8 mouse cellular contexts compared by ENCODE assay signal in the genomic region with DNA sequence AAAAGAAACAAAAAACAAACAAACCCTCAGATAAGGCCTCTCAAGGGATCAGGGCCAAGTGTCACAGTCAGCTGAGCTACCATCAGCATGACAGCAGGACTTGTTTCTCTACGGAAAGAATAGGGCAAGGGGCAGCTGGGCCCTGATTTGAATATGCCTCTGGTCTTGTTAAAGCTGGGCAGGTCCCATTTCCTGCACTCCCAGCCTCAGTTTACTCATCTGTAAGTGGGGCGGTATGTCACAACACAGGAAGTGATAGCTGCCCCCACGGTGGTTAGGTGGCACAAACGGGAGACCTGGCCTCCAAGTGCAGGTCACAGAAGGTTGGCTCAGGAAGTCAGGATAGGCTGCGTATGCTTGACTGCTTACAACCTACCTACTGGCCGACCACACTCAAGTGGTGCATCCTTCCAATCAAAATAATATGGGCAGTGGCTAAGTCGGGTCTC. TPM values are rescaled to one million over a fixed set of nuclear protein-coding genes. Genes with fewer than 3 reads are reported as not detected.
DNase-seq lines count a peak whose midpoint lies in the region.

No protein-coding gene starts in this region.

- DNase-seq in heart, adult 11 months: peak; percentile 89
- no peak for DNase-seq in heart, adult 18-20 months
- DNase-seq in thymus, postnatal 0 days (ENCODE audit: low spot score): peak; percentile 14
- DNase-seq in thymus, postnatal 25 days: no peak
- DNase-seq in limb, embryonic 10.5 days (ENCODE audit: low spot score): no peak
- peak; percentile 75 for DNase-seq in splenic B cell, adult 2 months (ENCODE audit: low read depth, low spot score)
- DNase-seq in urinary bladder, postnatal 25 days (ENCODE audit: low spot score): no peak
- DNase-seq in adrenal gland, adult 18-20 months (ENCODE audit: low spot score in 2 of 2): no peak

- peaks cover 25% of the 10 kb centered on the region for H3K27me3 ChIP-seq in limb, embryonic 10.5 days (ENCODE audit: low read depth, poor library complexity, severe bottlenecking)
- no peaks in the 10 kb centered on the region for H3K27me3 ChIP-seq in splenic B cell, adult 2 months (ENCODE audit: control insufficient read depth, insufficient read depth, low read length, poor library complexity, severe bottlenecking)

- 0 out of 2 replicates have a peak overlapping the region, but pooled peaks have one; percentile 36 for H3K27ac ChIP-seq in limb, embryonic 10.5 days

- H3K36me3 ChIP-seq in limb, embryonic 10.5 days: no peaks in the 10 kb centered on the region
- H3K36me3 ChIP-seq in splenic B cell, adult 2 months (ENCODE audit: control insufficient read depth, insufficient read depth, low read length, poor library complexity, severe bottlenecking): no peaks in the 10 kb centered on the region

- H3K4me3 ChIP-seq in limb, embryonic 10.5 days: peak overlapping the region; percentile 94

- 43% methylated on average over 7 of the region's 7 CpGs for WGBS in limb, embryonic 10.5 days

- H3K9me3 ChIP-seq in limb, embryonic 10.5 days (replicated peaks): no peaks in the 10 kb centered on the region

- H3K4me1 ChIP-seq in limb, embryonic 10.5 days: peaks cover 45% of the 10 kb centered on the region

RNA-seq across cellular contexts. Expression of gene Natd1, which starts 2.0 kb away (rescaled TPM):
- 10 to 100 TPM in 1 of 2 experiments, 1 to 10 TPM in 1; 9.9 to 12.4 TPM for total RNA-seq in heart, adult 18-20 months (2021)
- 11.9 and 15.0 TPM in 2 replicates for polyA plus RNA-seq in thymus, postnatal 0 days (2015; fragmentation: Nextera tagmentation; extraction: Ambion mirVana)
- polyA plus RNA-seq in limb, embryonic 10.5 days (2016; fragmentation: Nextera tagmentation; extraction: Ambion mirVana): 14.2 and 17.0 TPM in 2 replicates
- 10 to 100 TPM; 21.6 to 22.9 TPM for total RNA-seq in adrenal gland, adult 18-20 months (2021)

RNA-seq across cellular contexts. Expression of gene Map2k3, which starts 19.3 kb away (rescaled TPM):
- total RNA-seq in heart, adult 18-20 months (2021): 10 to 100 TPM; 70.9 to 73.4 TPM
- polyA plus RNA-seq in thymus, postnatal 0 days (2015; fragmentation: Nextera tagmentation; extraction: Ambion mirVana): 70.5 and 73.5 TPM in 2 replicates
- 78.3 and 93.3 TPM in 2 replicates for polyA plus RNA-seq in limb, embryonic 10.5 days (2016; fragmentation: Nextera tagmentation; extraction: Ambion mirVana)
- total RNA-seq in adrenal gland, adult 18-20 months (2021): 100 to 1,000 TPM in 1 of 2 experiments, 10 to 100 TPM in 1; 71.7 to 116 TPM

RNA-seq across cellular contexts. Expression of gene Tmem11, which starts 33.5 kb away (rescaled TPM):
- total RNA-seq in heart, adult 18-20 months (2021): 10 to 100 TPM; 28.9 to 29.6 TPM
- 46.0 and 52.0 TPM in 2 replicates for polyA plus RNA-seq in thymus, postnatal 0 days (2015; fragmentation: Nextera tagmentation; extraction: Ambion mirVana)
- polyA plus RNA-seq in limb, embryonic 10.5 days (2016; fragmentation: Nextera tagmentation; extraction: Ambion mirVana): 75.9 and 78.4 TPM in 2 replicates
- total RNA-seq in adrenal gland, adult 18-20 months (2021): 10 to 100 TPM; 47.8 to 55.9 TPM

Comparison
In these comparisons a context has a peak if more than half of its experiments do, and no peak if none do; other contexts are left out.
1. DNase-seq: peak in heart, adult 11 months (single experiment), thymus, postnatal 0 days (single experiment) and splenic B cell, adult 2 months (single experiment); none in heart, adult 18-20 months (0 of 2), thymus, postnatal 25 days (single experiment), limb, embryonic 10.5 days (single experiment), urinary bladder, postnatal 25 days (single experiment) and adrenal gland, adult 18-20 months (0 of 2).